In genomic region chr17:35571477-35571876, GRCm38 (mm10) we compare ENCODE assay signal across 20 mouse cellular contexts. TPM values are rescaled to one million over a fixed set of nuclear protein-coding genes. Genes with fewer than 3 reads are reported as not detected.
"Had no signal": no experiment of that assay in that cellular context is flagged by ENCODE, and none has a peak within 500 bp of the region (broad histone marks: within the 10 kb centered on the region; RNA-seq: fewer than 3 reads in every experiment).

No protein-coding gene starts in this region.

- H3K9me3 ChIP-seq: kidney, embryonic 15.5 days; limb, embryonic 13.5 days; lung, embryonic 15.5 days; midbrain, embryonic 13.5 days; neural tube, embryonic 15.5 days had no signal

- ATAC-seq: midbrain, embryonic 13.5 days had no signal

- H3K4me2 ChIP-seq: kidney, embryonic 15.5 days; limb, embryonic 13.5 days; liver, embryonic 11.5 days; lung, embryonic 15.5 days; midbrain, embryonic 13.5 days; neural tube, embryonic 15.5 days had no signal

- DNase-seq: kidney, adult 2 months; kidney, postnatal 25 days; lung, postnatal 14 days; right cerebral cortex, adult 18-20 months; right cerebral cortex, postnatal 25 days; thymus, adult 18-20 months; thymus, postnatal 14 days had no signal

- H3K9ac ChIP-seq: kidney, embryonic 15.5 days; limb, embryonic 13.5 days; lung, embryonic 15.5 days; midbrain, embryonic 13.5 days; neural tube, embryonic 15.5 days had no signal

- H3K4me3 ChIP-seq: kidney, embryonic 15.5 days; left cerebral cortex, adult 2 months; limb, embryonic 13.5 days; lung, embryonic 15.5 days; midbrain, embryonic 13.5 days; myocyte; neural tube, embryonic 15.5 days had no signal

- H3K36me3 ChIP-seq: kidney, embryonic 15.5 days; limb, embryonic 13.5 days; lung, embryonic 15.5 days; midbrain, embryonic 13.5 days; neural tube, embryonic 15.5 days had no signal

- H3K27ac ChIP-seq: kidney, embryonic 15.5 days; left cerebral cortex, adult 2 months; limb, embryonic 13.5 days; lung, embryonic 15.5 days; midbrain, embryonic 13.5 days; neural tube, embryonic 15.5 days had no signal

RNA-seq across cellular contexts. Expression of gene 2300002M23Rik, which starts 4.2 kb away (rescaled TPM):
- total RNA-seq: layer of hippocampus, postnatal 25 days; left cerebral cortex, adult 2 months; left cerebral cortex, postnatal 14 days; megakaryocyte-erythroid progenitor cell, adult 5-6 weeks had no signal
- polyA plus RNA-seq: kidney, embryonic 15.5 days; limb, embryonic 13.5 days; liver, embryonic 11.5 days; liver, embryonic 16.5 days; midbrain, embryonic 13.5 days; myocyte; neural tube, embryonic 11.5 days; neural tube, embryonic 15.5 days had no signal

RNA-seq across cellular contexts. Expression of gene Cdsn, which starts 19.5 kb away (rescaled TPM):
- total RNA-seq: megakaryocyte-erythroid progenitor cell, adult 5-6 weeks had no signal
- polyA plus RNA-seq: kidney, embryonic 15.5 days; liver, embryonic 11.5 days; lung, embryonic 15.5 days had no signal

RNA-seq across cellular contexts. Expression of gene Sfta2, which starts 29.9 kb away (rescaled TPM):
- total RNA-seq: layer of hippocampus, postnatal 25 days; left cerebral cortex, adult 2 months; left cerebral cortex, postnatal 14 days; megakaryocyte-erythroid progenitor cell, adult 5-6 weeks had no signal
- polyA plus RNA-seq: limb, embryonic 13.5 days; liver, embryonic 16.5 days; midbrain, embryonic 13.5 days; myocyte; neural tube, embryonic 11.5 days; neural tube, embryonic 15.5 days had no signal

RNA-seq across cellular contexts. Expression of gene Psors1c2, which starts 38.5 kb away (rescaled TPM):
- total RNA-seq: megakaryocyte-erythroid progenitor cell, adult 5-6 weeks had no signal
